Mouse (Mus musculus): ENCODE data around the gene Atp5g1.

Gene Atp5g1

DNA sequence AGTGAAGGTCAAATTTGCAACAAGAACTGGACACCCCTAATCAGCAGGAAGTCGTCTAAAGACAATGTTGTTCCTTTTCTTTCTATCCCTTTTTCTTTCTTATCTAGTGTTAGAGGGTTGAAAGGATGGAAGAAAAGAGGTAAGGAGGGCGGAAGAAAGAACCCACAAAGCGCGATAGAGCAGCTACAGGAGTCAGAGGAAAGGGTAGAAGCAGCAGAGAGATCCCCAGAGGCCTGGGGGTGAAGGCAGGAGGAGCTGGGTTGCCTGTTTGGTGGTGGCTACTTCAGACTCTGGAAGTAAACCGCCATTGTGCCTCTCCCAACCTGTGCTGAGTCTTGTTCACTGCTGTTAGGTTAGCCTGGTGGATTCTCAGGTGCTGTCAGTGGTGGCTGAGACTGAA lies 47.3 kb downstream of the Atp5g1 start:
- no peak for DNase-seq (ENCODE audit: low spot score in 2 of 2)

- DNase-seq (ENCODE audit: low spot score in 2 of 2) = no peak
Observed at GRCm38 (mm10) chr11:96020622-96021021, 54.8 kb downstream of the Atp5g1 start.
